Mouse (Mus musculus) myocyte (in vitro differentiated cells): ENCODE measurements at regions not wholly inside any gene's neighbourhood (a gene's known extent, or its start where the extent isn't known, plus 50 kb on each side); places are given as distances from the start of the nearest gene placed in this dataset.

Source experiments
- H3K27me3 ChIP-seq: one replicate; pipeline ENCODE4 v1.6.1; 2011; ENCODE audit not compliant: control insufficient read depth, insufficient read depth, insufficient read length
- H3K36me3 ChIP-seq: one replicate; pipeline ENCODE4 v1.6.1; 2011; ENCODE audit not compliant: control insufficient read depth, insufficient read depth
- H3K4me2 ChIP-seq: one replicate; pipeline ENCODE4 v1.6.1; 2011; ENCODE audit warnings: low read depth, control low read depth
- H3K4me3 ChIP-seq: one replicate; pipeline ENCODE4 v1.5.1; 2011; ENCODE audit warnings: mild to moderate bottlenecking, control low read depth, moderate library complexity
- H3K79me2 ChIP-seq: one replicate; pipeline ENCODE4 v1.6.1; 2011; ENCODE audit not compliant: control insufficient read depth, insufficient read depth
- H3ac ChIP-seq: one replicate; pipeline ENCODE4 v1.6.1; 2011; ENCODE audit not compliant: control insufficient read depth, insufficient read length
- CEBPB ChIP-seq: IDR thresholded peaks from 2 replicates; pipeline ENCODE4 v1.6.1; 2011; ENCODE audit warnings: mild to moderate bottlenecking, moderate library complexity; ENCODE audit not compliant: poor library complexity, insufficient read depth, severe bottlenecking
- E2F4 ChIP-seq: IDR thresholded peaks from one replicate; pipeline ENCODE4 v1.6.1; 2011; ENCODE audit warnings: mild to moderate bottlenecking, control low read depth, moderate library complexity; ENCODE audit not compliant: insufficient read depth
- MAX ChIP-seq: IDR thresholded peaks from one replicate; pipeline ENCODE4 v1.6.1; 2011; ENCODE audit warnings: low read depth, mild to moderate bottlenecking, control low read depth
- MYOD1 ChIP-seq, 3 experiments: IDR thresholded peaks; one replicate each; pipeline ENCODE4 v1.6.1; 2011; ENCODE audit warnings: control low read depth in 2 of 3, low read depth in 2 of 3, mild to moderate bottlenecking in 2 of 3, moderate library complexity in 1 of 3; ENCODE audit not compliant: insufficient read length in 2 of 3, control insufficient read depth in 1 of 3
- MYOG ChIP-seq, 3 experiments: IDR thresholded peaks; one replicate each; pipeline ENCODE4 v1.6.1; 2011; ENCODE audit warnings: control low read depth in 2 of 3, low read depth in 2 of 3, mild to moderate bottlenecking in 2 of 3; ENCODE audit not compliant: insufficient read length in 2 of 3, control insufficient read depth in 1 of 3, insufficient read depth in 1 of 3
- POLR2A ChIP-seq: IDR thresholded peaks from one replicate; pipeline ENCODE4 v1.6.1; 2011; ENCODE audit warnings: low read depth, mild to moderate bottlenecking, control low read depth, moderate library complexity; ENCODE audit not compliant: insufficient read length
- POLR2AphosphoS2 ChIP-seq: IDR thresholded peaks from one replicate; pipeline ENCODE4 v1.6.1; 2011; ENCODE audit warnings: low read depth, control low read depth; ENCODE audit not compliant: insufficient read length
- REST ChIP-seq: IDR thresholded peaks from one replicate; pipeline ENCODE4 v1.6.1; 2011; ENCODE audit warnings: mild to moderate bottlenecking, control low read depth, moderate library complexity; ENCODE audit not compliant: insufficient read depth, insufficient read length
- SRF ChIP-seq: IDR thresholded peaks from one replicate; pipeline ENCODE4 v1.6.1; 2011; ENCODE audit warnings: low read depth; ENCODE audit not compliant: control insufficient read depth, insufficient read length
- TCF12 ChIP-seq: IDR thresholded peaks from one replicate; pipeline ENCODE4 v1.6.1; 2011; ENCODE audit warnings: mild to moderate bottlenecking, control low read depth; ENCODE audit not compliant: poor library complexity, insufficient read depth, severe bottlenecking
- TCF3 ChIP-seq: IDR thresholded peaks from one replicate; pipeline ENCODE4 v1.6.1; 2011; ENCODE audit warnings: low read depth, control low read depth; ENCODE audit not compliant: insufficient read length
- USF1 ChIP-seq: IDR thresholded peaks from one replicate; pipeline ENCODE4 v1.6.1; 2011; ENCODE audit warnings: low read depth, mild to moderate bottlenecking, control low read depth, moderate library complexity

GRCm38 (mm10) chr2:73998531-73998930, 87.4 kb upstream of the Atp5g3 start:
- H3K27me3 ChIP-seq: peaks cover 18% of the 10 kb centered on the region
- H3K4me2 ChIP-seq: no peak overlapping the region
- no peak overlapping the region for H3K4me3 ChIP-seq
- TF ChIP-seq CEBPB (no peak), TCF3 (no peak), TCF12 (no peak), SRF (no peak), MYOG (IDR thresholded peaks at IDR 0.05; ENCODE audit: control insufficient read depth in 1 of 3, insufficient read depth in 1 of 3, insufficient read length in 2 of 3, low read depth in 2 of 3) (no peak), REST (no peak), POLR2AphosphoS2 (no peak)
- H3ac ChIP-seq: no peak overlapping the region
- no peaks in the 10 kb centered on the region for H3K36me3 ChIP-seq
- H3K79me2 ChIP-seq: no peaks in the 10 kb centered on the region

GRCm38 (mm10) chr2:73996986-73997385, 85.9 kb upstream of the Atp5g3 start:
- no peak overlapping the region for H3K4me3 ChIP-seq
- H3K36me3 ChIP-seq: no peaks in the 10 kb centered on the region
- TF ChIP-seq POLR2A: no peak
- no peak for TF ChIP-seq TCF3
- TF ChIP-seq POLR2AphosphoS2: no peak
- TF ChIP-seq USF1: no peak
- TF ChIP-seq TCF12: no peak
- no peak for TF ChIP-seq MYOG (IDR thresholded peaks at IDR 0.05; ENCODE audit: control insufficient read depth in 1 of 3, insufficient read depth in 1 of 3, insufficient read length in 2 of 3, low read depth in 2 of 3)
- no peak for TF ChIP-seq REST
- no peak for TF ChIP-seq E2F4
- TF ChIP-seq MYOD1 (IDR thresholded peaks at IDR 0.05; ENCODE audit: control insufficient read depth in 1 of 3, insufficient read length in 2 of 3, low read depth in 2 of 3): no peak
- no peaks in the 10 kb centered on the region for H3K79me2 ChIP-seq
- H3ac ChIP-seq: no peak overlapping the region
- peaks cover 21% of the 10 kb centered on the region for H3K27me3 ChIP-seq
- no peak overlapping the region for H3K4me2 ChIP-seq

- H3K79me2 ChIP-seq: no peaks in the 10 kb centered on the region
- H3K4me2 ChIP-seq: no peak overlapping the region
- H3ac ChIP-seq: no peak overlapping the region
- H3K36me3 ChIP-seq: no peaks in the 10 kb centered on the region
- TF ChIP-seq SRF (no peak), USF1 (no peak), E2F4 (no peak), TCF12 (no peak), REST (no peak), TCF3 (no peak), CEBPB (no peak)
- H3K27me3 ChIP-seq: peaks cover 30% of the 10 kb centered on the region
- H3K4me3 ChIP-seq: no peak overlapping the region
Observed at GRCm38 (mm10) chr2:73991818-73992217, 80.7 kb upstream of the Atp5g3 start.

- Histone ChIP-seq H3K79me2 (no peaks in the 10 kb centered on the region), H3K36me3 (no peaks in the 10 kb centered on the region), H3K4me2 (no peak overlapping the region), H3K4me3 (no peak overlapping the region), H3K27me3 (peaks cover 25% of the 10 kb centered on the region), H3ac (no peak overlapping the region)
- TF ChIP-seq MYOG (IDR thresholded peaks at IDR 0.05; ENCODE audit: control insufficient read depth in 1 of 3, insufficient read depth in 1 of 3, insufficient read length in 2 of 3, low read depth in 2 of 3): no peak
- TF ChIP-seq CEBPB: no peak
- TF ChIP-seq POLR2AphosphoS2: no peak
- TF ChIP-seq TCF12: no peak
Observed at GRCm38 (mm10) chr2:73987441-73988105, 76.4 kb upstream of the Atp5g3 start.

- no peak overlapping the region for H3ac ChIP-seq
- no peak overlapping the region for H3K4me3 ChIP-seq
- H3K27me3 ChIP-seq: peaks cover 19% of the 10 kb centered on the region
Observed at GRCm38 (mm10) chr2:73985911-73986250, 74.8 kb upstream of the Atp5g3 start.

More at GRCm38 (mm10) chr2:73985911-73986250, 74.8 kb upstream of the Atp5g3 start:
- no peaks in the 10 kb centered on the region for H3K36me3 ChIP-seq
- H3K79me2 ChIP-seq: no peaks in the 10 kb centered on the region
- H3K4me2 ChIP-seq: no peak overlapping the region
- TF ChIP-seq MAX (no peak), TCF12 (no peak), TCF3 (no peak), USF1 (no peak), POLR2AphosphoS2 (no peak), E2F4 (no peak), REST (no peak), MYOD1 (IDR thresholded peaks at IDR 0.05; ENCODE audit: control insufficient read depth in 1 of 3, insufficient read length in 2 of 3, low read depth in 2 of 3) (no peak)
